Mouse (Mus musculus) bone marrow, adult 2 months (tissue): ENCODE data around the gene Anp32a.

ENCODE experiments used
- CTCF ChIP-seq: fragments of 200-500 bp; IDR thresholded peaks from 2 replicates; pipeline ENCODE4 v1.5.1; 2011; ENCODE audit warnings: low read length, control low read depth; ENCODE audit not compliant: control insufficient read depth, insufficient read depth
- POLR2A ChIP-seq: fragments of 200-500 bp; IDR thresholded peaks from 2 replicates; pipeline ENCODE4 v1.6.1; 2011; ENCODE audit warnings: low read depth, mild to moderate bottlenecking, control low read depth, low read length, borderline replicate concordance; ENCODE audit not compliant: control insufficient read depth

- no peak for TF ChIP-seq CTCF
- no peak for TF ChIP-seq POLR2A
Measured at GRCm38 (mm10) chr9:62385062-62385461, 44.0 kb downstream of the Anp32a start.
